Mouse (Mus musculus) stomach, embryonic 14.5 days (tissue): ENCODE data around the gene Ranbp2. TPM values are rescaled to one million over a fixed set of nuclear protein-coding genes. Genes with fewer than 3 reads are reported as not detected.
"Not testable (repeated sequence)": the region's sequence is repeated elsewhere in the genome, so short reads cannot be mapped to it uniquely, and the experiment has no call there.

Source experiments
- ATAC-seq: fragments of 200-750 bp; cut with Nextera tagmentation; 2 replicates; pipeline ENCODE4 v1.8.0; 2017; ENCODE audit warnings: low read depth, moderate TSS enrichment; ENCODE audit not compliant: insufficient number of reproducible peaks, insufficient read depth, low FRiP score
- H3K27ac ChIP-seq: fragments of 300-500 bp; sonication (generic); 2 replicates; pipeline ENCODE4 v1.5.1; 2014; ENCODE audit warnings: mild to moderate bottlenecking, low read length, moderate library complexity, mixed read lengths
- H3K27me3 ChIP-seq: fragments of 300-500 bp; sonication (generic); 2 replicates; pipeline ENCODE4 v1.6.1; 2014; ENCODE audit warnings: low read length, control low read depth, mixed read lengths; ENCODE audit not compliant: control insufficient read depth, insufficient read depth
- H3K36me3 ChIP-seq: fragments of 300-500 bp; sonication (generic); 2 replicates; pipeline ENCODE4 v1.6.1; 2014; ENCODE audit warnings: mild to moderate bottlenecking, control low read depth, low read length, moderate library complexity, mixed read lengths; ENCODE audit not compliant: control insufficient read depth, insufficient read depth
- H3K4me1 ChIP-seq: fragments of 300-500 bp; sonication (generic); 2 replicates; pipeline ENCODE4 v1.6.1; 2014; ENCODE audit warnings: low read length, control low read depth, mixed read lengths; ENCODE audit not compliant: control insufficient read depth, insufficient read depth
- H3K4me2 ChIP-seq: fragments of 300-500 bp; sonication (generic); replicated peaks from 2 replicates; pipeline ENCODE4 v1.6.1; 2014; ENCODE audit warnings: low read depth, low read length, control low read depth
- H3K4me3 ChIP-seq: fragments of 300-500 bp; sonication (generic); 2 replicates; pipeline ENCODE4 v1.5.1; 2014; ENCODE audit warnings: low read depth, low read length, control low read depth
- H3K9ac ChIP-seq: fragments of 300-500 bp; sonication (generic); replicated peaks from 2 replicates; pipeline ENCODE4 v1.6.1; 2014; ENCODE audit warnings: low read depth, mild to moderate bottlenecking, control low read depth, low read length, moderate library complexity, mixed read lengths
- H3K9me3 ChIP-seq: fragments of 300-500 bp; sonication (generic); 2 replicates; pipeline ENCODE4 v1.6.1; 2016; ENCODE audit warnings: low read depth, low read length, control low read depth; ENCODE audit not compliant: control insufficient read depth
- WGBS: fragments of 180-500 bp; shearing (Covaris S2); extraction: QIAGEN DNeasy Blood & Tissue Kit; methylation state at CpG from one replicate; pipeline ENCODE4 v1.1.7; 2014; 5-methylcytosine and 5-hydroxymethylcytosine counted together
- polyA plus RNA-seq: library from polyadenylated mRNA; unstranded; fragments of >200 nt; fragmentation: Nextera tagmentation; extraction: Ambion mirVana; gene quantifications from 2 replicates; pipeline ENCODE4 v1.2.1, GENCODE M21; 2014

Ranbp2 gene
- polyA plus RNA-seq, 1 experiment from 2014 or later = 48.1 TPM

DNA sequence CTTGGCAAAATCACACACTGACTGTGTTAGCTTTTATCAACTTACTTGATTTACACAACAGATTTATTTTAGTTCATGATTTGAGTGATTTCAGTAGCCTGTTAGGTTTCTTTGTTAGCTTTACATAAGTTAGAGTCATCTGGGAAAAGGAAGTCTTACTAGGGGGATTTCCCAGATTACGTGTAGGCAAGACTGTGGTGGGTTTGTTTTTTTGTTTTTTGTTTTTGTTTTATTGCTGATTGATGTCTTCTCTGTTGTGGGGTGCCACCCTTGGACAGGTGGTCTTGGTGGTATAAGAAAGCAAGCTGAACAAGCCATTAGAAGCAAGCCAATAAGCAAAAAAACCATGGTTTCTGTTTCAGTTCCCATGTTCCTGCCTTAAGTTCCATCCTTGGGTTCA is 82.6 kb downstream of the Ranbp2 start:
- Histone ChIP-seq H3K4me3 (no peak overlapping the region), H3K9ac (no peak overlapping the region), H3K4me1 (no peaks in the 10 kb centered on the region), H3K27ac (no peak overlapping the region), H3K9me3 (no peaks in the 10 kb centered on the region), H3K4me2 (no peak overlapping the region), H3K36me3 (no peaks in the 10 kb centered on the region; the same call in 1 of the 2 replicates), H3K27me3 (no peaks in the 10 kb centered on the region)
- 81% methylated on average over 1 of the region's 1 CpGs for WGBS
- ATAC-seq = no peak

GRCm38 (mm10) chr10:58530896-58531790 is 84.4 kb downstream of the Ranbp2 start:
- Histone ChIP-seq H3K36me3 (no peaks in the 10 kb centered on the region; the same call in 1 of the 2 replicates), H3K9me3 (no peaks in the 10 kb centered on the region), H3K27me3 (no peaks in the 10 kb centered on the region), H3K4me3 (no peak overlapping the region), H3K27ac (no peak overlapping the region), H3K4me1 (no peaks in the 10 kb centered on the region), H3K9ac (no peak overlapping the region), H3K4me2 (no peak overlapping the region)
- ATAC-seq = no peak
- WGBS = 87% methylated on average over 10 of the region's 10 CpGs

DNA sequence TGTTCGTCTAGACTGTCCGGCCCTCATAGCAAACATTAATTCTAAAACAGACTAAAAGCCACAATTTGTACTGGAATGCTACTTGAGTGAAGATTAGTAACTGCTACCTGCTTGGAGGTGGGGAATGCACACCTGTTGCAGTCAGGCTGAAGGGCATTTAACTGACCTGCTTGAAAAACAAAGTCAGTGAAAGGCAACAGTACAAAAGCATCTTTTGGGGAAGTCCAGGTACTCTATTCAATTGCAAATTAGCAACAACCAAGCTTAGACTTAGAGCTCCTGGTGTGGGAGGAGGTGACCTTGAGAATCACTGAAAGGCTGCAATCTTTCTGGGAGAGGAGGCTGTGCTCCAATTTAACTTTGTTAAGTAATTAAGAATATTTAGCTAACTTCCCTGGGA is 85.5 kb downstream of the Ranbp2 start:
- Histone ChIP-seq H3K27me3 (no peaks in the 10 kb centered on the region), H3K9ac (no peak overlapping the region), H3K4me3 (no peak overlapping the region), H3K9me3 (no peaks in the 10 kb centered on the region), H3K36me3 (no peaks in the 10 kb centered on the region; the same call in 1 of the 2 replicates), H3K4me1 (no peaks in the 10 kb centered on the region), H3K4me2 (no peak overlapping the region), H3K27ac (no peak overlapping the region)
- WGBS = 94% methylated on average over 2 of the region's 2 CpGs
- no peak for ATAC-seq

DNA sequence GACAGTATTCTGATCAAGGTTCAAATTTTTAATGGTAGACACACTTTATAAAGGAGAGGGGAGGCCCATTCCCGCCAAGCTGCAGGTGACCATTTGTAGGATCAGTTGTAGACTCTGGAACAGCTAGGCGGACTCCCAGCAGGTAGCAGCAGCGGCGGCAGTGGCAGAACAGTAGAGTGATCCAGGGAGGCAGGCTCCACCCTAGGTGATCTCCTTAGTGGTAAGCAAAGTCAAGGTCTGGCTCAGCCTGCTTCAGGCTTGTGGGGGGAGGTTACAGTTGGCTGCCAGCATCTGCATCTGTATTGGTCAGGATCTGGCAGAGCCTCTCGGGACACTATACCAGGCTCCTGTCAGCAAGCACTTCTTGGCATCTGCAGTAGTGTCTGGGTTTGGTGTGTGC is 89.6 kb downstream of the Ranbp2 start:
- H3K4me3 ChIP-seq, H3K4me1 ChIP-seq, H3K4me2 ChIP-seq, H3K36me3 ChIP-seq, H3K9ac ChIP-seq, H3K9me3 ChIP-seq, H3K27ac ChIP-seq, H3K27me3 ChIP-seq, ATAC-seq: not testable (repeated sequence)
- 85% methylated on average over 5 of the region's 5 CpGs for WGBS

- Histone ChIP-seq H3K9ac (no peak overlapping the region), H3K27ac (no peak overlapping the region), H3K4me2 (no peak overlapping the region), H3K9me3 (no peaks in the 10 kb centered on the region), H3K27me3 (no peaks in the 10 kb centered on the region), H3K4me1 (no peaks in the 10 kb centered on the region), H3K36me3 (no peaks in the 10 kb centered on the region), H3K4me3 (no peak overlapping the region)
- ATAC-seq = no peak
- WGBS = 69% methylated on average over 13 of the region's 13 CpGs
Measured at GRCm38 (mm10) chr10:58540613-58541012, 93.9 kb downstream of the Ranbp2 start.

Other genes with a start within 250 kb of the Ranbp2 start
- gene AW822073, start 222.0 kb upstream of the Ranbp2 start, polyA plus RNA-seq = not detected in 2 replicates
- not detected in 2 replicates for gene Duxf3, start 214.2 kb upstream of the Ranbp2 start, polyA plus RNA-seq
- not detected in 2 replicates for gene Gm4981, start 210.2 kb upstream of the Ranbp2 start, polyA plus RNA-seq
- gene Gcc2, start 191.4 kb upstream of the Ranbp2 start, polyA plus RNA-seq = 71.4 and 75.8 TPM in 2 replicates
- 173 and 178 TPM in 2 replicates for gene Lims1, start 123.5 kb upstream of the Ranbp2 start, polyA plus RNA-seq
- gene Ccdc138, start 51.0 kb downstream of the Ranbp2 start, polyA plus RNA-seq = 10.1 and 11.5 TPM in 2 replicates
- gene Edar, start 228.7 kb downstream of the Ranbp2 start, polyA plus RNA-seq = 3.5 and 4.5 TPM in 2 replicates